Mouse (Mus musculus): ENCODE measurements around the gene Tmem266. TPM values are rescaled to one million over a fixed set of nuclear protein-coding genes. Genes with fewer than 3 reads are reported as not detected.

The Tmem266 gene
- total RNA-seq, 2 experiments from 2014 or later, result 5.8 to 6.1 TPM

DNA sequence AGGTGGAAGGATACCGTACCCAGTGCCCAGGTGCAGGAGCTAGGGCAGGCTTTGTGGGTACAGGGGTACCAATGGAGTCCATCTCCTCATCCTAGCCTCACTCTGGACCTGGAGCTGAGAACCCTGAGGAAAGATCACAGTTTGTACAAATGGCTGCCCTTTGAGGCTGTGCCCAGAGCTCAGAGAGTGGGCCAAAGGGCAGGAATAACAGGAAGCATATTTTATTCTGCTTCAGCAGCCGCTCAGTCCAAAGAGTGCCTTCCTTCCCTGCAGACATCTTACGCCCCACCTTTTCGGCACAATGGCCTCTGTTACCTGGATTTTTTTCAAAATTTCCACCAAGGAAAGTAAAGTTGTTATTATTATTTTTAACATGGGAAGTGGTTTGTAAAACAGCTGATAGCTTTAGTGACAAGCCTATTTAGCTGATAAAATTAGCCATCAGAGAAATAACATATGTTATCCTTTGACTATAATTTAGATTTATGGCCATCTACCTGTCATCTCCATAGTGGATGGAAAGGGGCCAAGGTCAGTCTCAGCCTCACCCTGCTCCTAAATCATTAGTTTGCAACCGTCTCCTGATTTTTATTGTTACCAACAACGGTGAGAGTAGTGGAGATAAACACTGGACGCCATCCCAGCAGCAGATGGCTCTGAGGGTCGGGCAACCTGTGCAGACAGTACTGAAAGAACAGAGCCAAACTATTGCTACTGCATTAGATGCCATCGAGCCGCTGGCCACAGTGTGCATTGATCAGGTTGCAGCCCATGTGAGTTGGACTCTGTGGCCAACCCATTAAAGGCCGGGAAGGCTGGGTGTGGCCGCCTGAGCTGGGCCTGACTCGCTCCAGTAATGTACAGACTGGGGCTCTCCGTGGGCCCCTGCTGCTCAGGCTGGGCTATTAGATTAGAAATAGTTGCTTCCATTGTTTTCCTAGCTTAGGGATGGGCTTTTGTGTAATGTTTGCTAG, 97.0 kb downstream of the Tmem266 start:
- H3K27ac ChIP-seq, result peak overlapping the region; percentile 72
- TF ChIP-seq CTCF (conservative IDR thresholded peaks at IDR 0.05), result no peak
- DNase-seq (ENCODE audit: low spot score in 2 of 2), result no peak
- H3K4me3 ChIP-seq, result no peak overlapping the region

DNA sequence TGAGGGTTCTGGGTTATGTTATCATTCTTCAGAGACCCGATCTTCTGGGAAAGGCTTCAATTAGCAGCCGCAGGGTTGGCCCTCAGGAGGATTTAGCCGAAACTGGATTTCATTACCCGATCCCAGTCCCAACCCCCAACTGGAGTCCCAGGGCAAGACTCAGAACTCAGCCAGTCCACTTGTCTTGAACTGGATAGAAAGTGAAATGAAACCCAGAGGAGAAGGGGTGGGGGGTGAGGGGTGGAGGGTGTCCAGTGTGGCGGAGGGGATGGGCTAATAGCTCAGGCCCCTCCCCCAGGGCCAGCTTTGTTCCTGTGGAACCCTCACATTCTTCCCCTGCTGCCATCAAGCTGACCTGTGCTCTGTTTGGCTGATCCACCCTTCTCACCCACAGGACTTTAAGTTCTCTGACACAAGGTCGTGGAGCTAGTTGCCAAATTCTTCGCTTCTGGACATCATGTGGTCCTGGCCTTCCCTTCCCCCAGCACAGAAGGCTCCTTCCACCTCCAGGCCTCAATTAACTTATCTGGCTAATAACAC, 98.6 kb downstream of the Tmem266 start:
- no peak overlapping the region for H3K27ac ChIP-seq
- no peak for TF ChIP-seq CTCF (conservative IDR thresholded peaks at IDR 0.05)
- H3K4me3 ChIP-seq, result no peak overlapping the region
- DNase-seq (ENCODE audit: low spot score in 2 of 2), result no peak

DNA sequence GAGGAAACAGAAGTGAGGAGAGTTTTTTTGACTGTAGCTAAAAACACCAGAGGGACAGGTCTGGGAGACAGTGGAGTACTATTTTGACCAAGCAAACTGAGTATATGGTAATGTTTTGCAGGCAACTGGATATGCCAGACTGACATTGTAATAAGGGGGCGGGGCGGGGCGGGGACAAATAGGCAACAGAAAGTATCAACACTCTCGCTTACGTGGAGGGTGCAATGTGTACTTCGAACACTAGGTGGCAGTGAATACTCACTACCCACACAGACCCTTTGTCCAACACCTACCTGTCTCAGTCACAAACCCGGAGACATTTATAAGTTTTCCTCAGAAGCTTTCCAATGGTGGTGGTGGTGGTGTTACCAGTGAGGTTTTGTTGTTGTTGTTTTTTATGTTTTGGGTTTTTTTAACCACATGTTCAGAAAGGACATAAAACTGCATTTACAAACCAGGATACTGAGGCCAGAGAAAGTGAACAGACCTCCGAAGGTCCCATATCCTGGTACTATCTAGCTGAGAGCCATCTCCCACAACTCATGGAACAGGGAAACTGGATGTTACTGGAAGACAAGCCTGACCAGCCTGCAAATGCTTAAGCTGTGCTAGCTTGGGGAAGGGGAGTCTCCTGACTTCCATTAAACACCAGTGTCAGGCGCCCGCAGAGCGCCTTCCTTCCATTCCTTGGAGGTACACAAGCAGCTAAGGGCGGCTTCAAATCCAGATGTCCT, 102.7 kb downstream of the Tmem266 start:
- no peak overlapping the region for H3K4me3 ChIP-seq

DNA sequence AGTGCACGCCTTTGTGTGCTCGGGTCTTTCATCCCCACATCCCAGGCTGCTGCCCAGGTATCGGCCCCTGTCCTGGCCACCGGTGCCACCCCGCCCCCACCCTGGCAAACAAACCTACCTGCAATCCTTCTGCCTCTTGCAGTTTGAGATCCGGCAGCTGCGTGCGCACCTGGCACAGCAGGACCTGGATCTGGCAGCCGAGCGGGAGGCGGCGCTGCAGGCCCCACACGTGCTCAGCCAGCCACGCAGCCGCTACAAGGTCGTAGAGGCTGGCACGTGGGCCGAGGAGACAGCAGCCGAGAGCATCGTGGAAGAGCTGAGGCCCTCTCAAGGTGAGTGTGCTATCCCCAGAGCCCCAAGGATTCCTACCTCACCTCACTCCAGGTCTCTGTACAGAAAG, 103.4 kb downstream of the Tmem266 start:
- H3K27ac ChIP-seq, result no peak overlapping the region
- H3K4me3 ChIP-seq, result no peak overlapping the region
- no peak for DNase-seq (ENCODE audit: low spot score in 2 of 2)
- TF ChIP-seq CTCF (conservative IDR thresholded peaks at IDR 0.05), result no peak

More for the DNA sequence above, 102.7 kb downstream of the Tmem266 start:
- TF ChIP-seq CTCF (conservative IDR thresholded peaks at IDR 0.05), result peak; percentile 90
- peak; percentile 73 to 74 for DNase-seq (ENCODE audit: low spot score in 2 of 2)
- H3K27ac ChIP-seq, result no peak overlapping the region

DNA sequence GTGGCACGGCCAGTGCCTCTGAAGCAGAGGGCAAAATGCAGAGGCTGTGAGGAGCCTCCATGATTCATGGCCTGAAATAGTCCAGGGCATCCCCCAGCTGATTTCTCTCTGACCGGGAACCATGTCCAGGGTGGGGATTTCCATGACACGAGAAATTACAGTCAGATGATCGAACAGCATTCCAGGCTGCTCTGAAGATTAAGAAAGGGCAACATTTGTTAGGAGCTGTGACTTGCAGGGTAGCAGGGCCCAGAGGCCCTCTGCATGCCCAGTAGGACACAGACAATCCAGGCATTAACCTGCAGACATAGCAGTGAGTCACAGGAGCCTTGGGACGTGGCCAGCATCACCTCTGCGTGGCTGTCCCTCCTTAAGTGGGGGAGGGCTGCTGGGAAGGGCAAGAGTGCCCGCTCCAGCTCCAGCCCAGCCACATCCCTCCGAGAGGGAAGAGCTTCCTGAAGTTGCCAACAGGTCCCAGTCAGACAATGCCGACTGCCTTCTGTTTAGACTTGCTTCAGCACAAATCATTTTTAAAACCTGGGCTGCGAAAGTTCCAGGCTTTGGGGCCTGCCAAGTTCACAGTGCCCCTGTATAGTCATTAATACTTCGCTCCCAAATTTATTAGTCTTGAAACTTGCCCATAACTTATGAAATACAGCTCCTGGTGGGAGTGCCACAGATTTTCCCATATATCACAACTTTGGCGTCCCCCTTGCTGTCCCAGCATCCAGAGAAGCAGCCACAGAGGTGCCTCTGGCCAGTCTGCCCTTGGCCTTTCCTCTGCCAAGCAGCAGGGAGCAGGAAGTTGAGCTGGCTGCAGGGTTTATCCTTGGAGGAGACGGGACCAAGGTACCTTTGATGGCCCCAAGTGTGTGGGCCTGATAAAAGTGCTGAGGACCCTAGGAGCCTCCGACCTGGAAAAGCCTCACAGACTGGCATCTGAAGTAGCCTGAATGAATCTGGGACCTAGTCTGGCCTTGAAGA, 105.9 kb downstream of the Tmem266 start:
- H3K27ac ChIP-seq, result no peak overlapping the region
- TF ChIP-seq CTCF (conservative IDR thresholded peaks at IDR 0.05), result no peak
- DNase-seq (ENCODE audit: low spot score in 2 of 2), result no peak
- H3K4me3 ChIP-seq, result no peak overlapping the region

DNA sequence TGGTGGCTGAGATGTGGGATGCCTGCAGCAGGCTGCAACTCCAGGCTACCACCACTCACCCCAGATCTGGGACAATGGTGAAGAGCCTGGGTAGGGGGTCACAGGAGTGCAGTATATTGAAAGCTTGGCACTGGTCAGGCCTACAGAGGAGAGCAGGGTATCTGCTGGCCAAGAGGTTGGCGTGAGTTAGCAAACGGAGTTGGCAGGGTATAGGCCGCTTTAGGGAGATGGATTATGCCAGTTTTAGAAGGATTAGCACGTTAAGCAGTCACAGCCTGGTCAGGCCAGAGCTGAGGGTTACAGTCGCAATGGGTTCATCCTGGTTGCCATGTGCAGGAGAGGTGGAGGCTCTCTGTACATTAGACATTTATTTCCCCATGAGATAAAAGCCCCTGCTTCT, 107.2 kb downstream of the Tmem266 start:
- DNase-seq (ENCODE audit: low spot score in 2 of 2), result no peak
- Histone ChIP-seq H3K27ac (no peak overlapping the region), H3K4me3 (no peak overlapping the region)
- TF ChIP-seq CTCF (conservative IDR thresholded peaks at IDR 0.05), result no peak

DNA sequence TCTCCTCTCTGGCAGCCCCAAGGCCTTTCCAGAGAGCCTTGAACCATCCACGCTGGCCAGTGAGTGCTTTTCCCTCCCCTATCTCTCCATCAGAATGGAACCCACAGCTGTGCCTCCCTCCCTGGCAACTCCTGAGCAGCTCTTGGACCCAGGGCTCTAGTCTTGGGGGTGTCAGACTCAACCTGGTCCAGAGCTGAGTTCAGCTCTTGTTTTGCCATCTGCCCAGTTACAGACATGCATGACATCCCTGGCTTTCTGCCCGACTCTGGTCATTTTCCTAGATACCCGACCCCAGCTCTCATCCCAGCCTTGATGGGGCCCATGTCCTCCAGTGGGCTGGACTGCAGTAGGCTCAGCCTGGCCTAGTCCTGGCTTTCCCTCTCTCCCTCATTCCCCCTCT, 111.7 kb downstream of the Tmem266 start:
- no peak overlapping the region for H3K27ac ChIP-seq
- DNase-seq (ENCODE audit: low spot score in 2 of 2), result no peak
- H3K4me3 ChIP-seq, result no peak overlapping the region
- TF ChIP-seq CTCF (conservative IDR thresholded peaks at IDR 0.05), result no peak

DNA sequence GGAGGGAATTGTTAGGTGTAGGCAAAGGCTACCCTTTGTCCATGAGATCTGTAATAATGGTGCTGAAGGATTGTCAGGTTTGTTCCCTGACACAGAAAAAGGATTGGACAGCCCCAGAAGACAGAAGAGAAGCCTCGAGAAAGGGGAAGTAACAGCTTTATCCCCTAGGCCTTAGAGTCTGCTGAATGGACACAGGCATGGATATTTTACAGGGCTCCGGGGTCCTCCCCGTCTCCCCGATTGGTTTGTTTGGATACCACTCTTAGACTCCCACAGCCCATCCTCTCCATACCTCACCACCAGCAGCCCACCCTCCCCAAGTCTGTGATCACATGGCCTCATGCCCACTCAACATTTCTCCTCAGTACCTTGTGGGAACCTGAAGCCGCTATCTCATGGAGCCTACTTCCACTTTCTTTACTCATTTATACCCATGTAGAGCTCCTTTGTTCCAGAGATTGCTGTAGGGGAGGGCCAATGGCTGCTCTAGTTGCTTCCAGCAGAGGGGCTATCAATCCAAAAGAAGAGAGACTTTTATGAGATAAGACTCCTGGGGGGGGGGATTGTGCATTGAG, 112.6 kb downstream of the Tmem266 start:
- TF ChIP-seq CTCF (conservative IDR thresholded peaks at IDR 0.05), result no peak
- no peak overlapping the region for H3K27ac ChIP-seq
- H3K4me3 ChIP-seq, result no peak overlapping the region
- no peak for DNase-seq (ENCODE audit: low spot score in 2 of 2)

DNA sequence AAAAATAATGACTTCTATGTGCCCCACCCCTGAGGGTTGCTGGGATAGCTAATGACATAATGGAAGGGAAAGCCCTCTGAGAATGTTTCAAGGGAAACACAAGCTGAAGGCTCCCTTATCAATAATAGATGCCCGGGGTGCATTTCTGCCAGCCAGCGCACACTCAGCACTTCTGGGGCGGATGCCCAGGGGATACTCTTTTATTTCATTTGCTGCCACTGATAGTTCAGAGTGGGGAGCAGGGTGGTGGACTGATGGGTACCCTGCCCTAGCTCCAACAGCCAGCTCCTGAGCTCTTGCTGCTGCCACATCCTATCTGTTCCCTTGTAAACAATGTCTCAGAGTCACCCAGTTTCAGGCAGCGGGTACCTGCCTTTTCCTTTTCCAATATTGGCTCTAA, 120.8 kb downstream of the Tmem266 start:
- no peak for DNase-seq (ENCODE audit: low spot score in 2 of 2)
- TF ChIP-seq CTCF (conservative IDR thresholded peaks at IDR 0.05), result no peak
- no peak overlapping the region for H3K4me3 ChIP-seq
- H3K27ac ChIP-seq, result no peak overlapping the region

DNA sequence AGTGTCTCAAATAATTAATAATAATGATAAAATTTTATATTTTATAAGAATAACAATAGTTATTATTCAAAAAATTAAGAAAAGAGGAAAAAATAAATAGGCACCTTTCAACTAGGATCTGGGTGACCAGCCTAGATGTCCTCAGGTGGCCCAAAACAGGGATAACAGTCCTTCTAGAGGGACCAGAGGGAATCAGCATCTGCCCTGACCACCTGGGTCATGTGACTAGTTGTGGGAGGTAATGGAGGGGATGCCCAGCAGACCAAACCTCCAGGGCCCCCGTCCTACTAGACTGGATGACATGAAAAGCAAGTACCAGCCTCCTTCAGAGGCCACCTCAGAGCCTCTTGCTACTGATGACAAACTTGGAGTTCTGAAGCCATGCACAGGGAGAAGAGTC, 122.4 kb downstream of the Tmem266 start:
- no peak overlapping the region for H3K27ac ChIP-seq
- TF ChIP-seq CTCF (conservative IDR thresholded peaks at IDR 0.05), result no peak

DNA sequence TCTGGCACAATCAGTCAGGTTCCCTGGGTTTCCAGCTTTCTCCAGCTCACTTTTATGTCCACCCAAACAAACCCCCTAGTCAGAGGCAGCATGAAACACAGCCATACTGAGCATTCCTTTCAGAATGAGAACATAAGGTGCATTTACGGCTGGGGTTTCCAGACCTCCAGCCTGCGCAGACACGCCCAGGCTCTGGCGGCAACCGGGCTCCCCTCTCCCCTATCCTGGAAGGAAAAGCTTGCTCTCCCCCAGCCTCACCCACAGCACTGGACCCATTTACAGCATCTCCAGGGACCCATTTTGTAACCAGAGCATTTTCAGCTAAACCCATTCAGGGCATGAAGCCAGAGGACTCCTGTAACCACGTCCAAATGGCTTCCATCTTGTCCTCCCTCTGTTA, 123.3 kb downstream of the Tmem266 start:
- TF ChIP-seq CTCF (conservative IDR thresholded peaks at IDR 0.05), result no peak
- DNase-seq (ENCODE audit: low spot score in 2 of 2), result no peak
- Histone ChIP-seq H3K4me3 (no peak overlapping the region), H3K27ac (no peak overlapping the region)

More for the DNA sequence above, 122.4 kb downstream of the Tmem266 start:
- no peak overlapping the region for H3K4me3 ChIP-seq
- no peak for DNase-seq (ENCODE audit: low spot score in 2 of 2)

DNA sequence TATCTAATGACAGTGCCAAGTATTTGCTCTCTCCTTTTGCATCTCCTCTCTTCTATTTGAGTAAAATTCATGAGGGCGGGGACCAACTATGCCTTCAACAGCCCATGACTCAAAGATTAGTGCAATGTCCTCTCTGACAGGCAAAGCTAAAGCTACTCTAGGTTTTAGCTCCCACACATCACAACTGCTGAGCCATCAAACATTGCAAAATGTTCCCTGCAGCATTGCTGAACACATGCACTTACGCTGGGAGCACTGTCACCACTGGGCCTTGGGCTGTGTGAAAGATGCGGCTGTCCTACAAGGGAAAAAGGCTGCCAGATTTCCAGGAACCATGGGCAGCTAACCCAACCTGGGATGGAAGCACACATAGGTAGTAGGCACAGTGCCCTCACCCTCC, 124.7 kb downstream of the Tmem266 start:
- Histone ChIP-seq H3K27ac (no peak overlapping the region), H3K4me3 (no peak overlapping the region)
- TF ChIP-seq CTCF (conservative IDR thresholded peaks at IDR 0.05), result no peak
- peak in 1 of 2 experiments; percentile 19 for DNase-seq (ENCODE audit: low spot score in 2 of 2)

Data from layer of hippocampus, adult 2 months (tissue).